Mouse (Mus musculus): ENCODE results near the gene Kif17.

DNA sequence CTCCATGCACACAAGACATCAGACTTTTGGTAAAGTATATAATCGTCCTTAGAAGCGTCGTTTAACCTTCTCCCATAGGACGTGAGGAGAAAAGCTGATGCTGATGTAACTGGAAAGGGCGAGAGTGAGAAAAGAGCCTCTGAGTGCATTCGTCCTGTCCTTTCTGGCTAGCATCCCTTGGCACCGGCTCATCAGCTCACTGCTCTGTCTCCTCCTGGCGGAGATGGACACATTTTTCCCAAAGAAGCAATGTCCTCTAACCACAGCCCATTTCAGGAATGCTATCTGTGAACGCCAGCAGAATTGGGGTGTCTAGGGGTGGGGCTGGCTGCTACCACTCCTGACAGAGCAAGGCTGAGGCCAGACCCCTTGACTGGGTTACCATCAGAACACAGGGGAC lies 81.4 kb downstream of the Kif17 start:
- TF ChIP-seq CTCF (IDR thresholded peaks at IDR 0.05; ENCODE audit: control insufficient read depth, insufficient read depth, low read length), result no peak
- TF ChIP-seq POLR2A (IDR thresholded peaks at IDR 0.05; ENCODE audit: borderline replicate concordance, control insufficient read depth, low read depth, low read length), result no peak
